Mouse (Mus musculus): Measurements from ENCODE around the gene Clmn.

The Clmn gene

GRCm38 (mm10) chr12:104879577-104879989, 14.7 kb upstream of the Clmn start:
- DNase-seq (ENCODE audit: low spot score in 2 of 2): no peak

- no peak for DNase-seq (ENCODE audit: low spot score in 2 of 2)
Observed at GRCm38 (mm10) chr12:104876053-104876452, 11.2 kb upstream of the Clmn start.

GRCm38 (mm10) chr12:104871987-104872386, 7.1 kb upstream of the Clmn start:
- no peak for DNase-seq (ENCODE audit: low spot score in 2 of 2)

GRCm38 (mm10) chr12:104869737-104870136, 4.9 kb upstream of the Clmn start:
- no peak for DNase-seq (ENCODE audit: low spot score in 2 of 2)

- DNase-seq (ENCODE audit: low spot score in 2 of 2): no peak
Observed at GRCm38 (mm10) chr12:104868430-104868829, 3.6 kb upstream of the Clmn start.

- no peak for DNase-seq (ENCODE audit: low spot score in 2 of 2)
Observed at GRCm38 (mm10) chr12:104867851-104868250, 3.0 kb upstream of the Clmn start.

- DNase-seq (ENCODE audit: low spot score in 2 of 2): no peak
Observed at GRCm38 (mm10) chr12:104865166-104865535, 275 bp upstream of the Clmn start.

GRCm38 (mm10) chr12:104863653-104864052, 1.2 kb downstream of the Clmn start:
- no peak for DNase-seq (ENCODE audit: low spot score in 2 of 2)

- DNase-seq (ENCODE audit: low spot score in 2 of 2): peak in 1 of 2 experiments; percentile 42
Observed at GRCm38 (mm10) chr12:104859140-104859539, 5.7 kb downstream of the Clmn start.

- DNase-seq (ENCODE audit: low spot score in 2 of 2): no peak
Observed at GRCm38 (mm10) chr12:104858732-104859131, 6.1 kb downstream of the Clmn start.

GRCm38 (mm10) chr12:104857614-104858013, 7.3 kb downstream of the Clmn start:
- no peak for DNase-seq (ENCODE audit: low spot score in 2 of 2)

GRCm38 (mm10) chr12:104856540-104856939, 8.3 kb downstream of the Clmn start:
- no peak for DNase-seq (ENCODE audit: low spot score in 2 of 2)

- DNase-seq (ENCODE audit: low spot score in 2 of 2): no peak
Observed at GRCm38 (mm10) chr12:104855548-104855947, 9.3 kb downstream of the Clmn start.

GRCm38 (mm10) chr12:104854826-104855225, 10.1 kb downstream of the Clmn start:
- DNase-seq (ENCODE audit: low spot score in 2 of 2): no peak

- DNase-seq (ENCODE audit: low spot score in 2 of 2): no peak
Observed at GRCm38 (mm10) chr12:104853374-104853773, 11.5 kb downstream of the Clmn start.

GRCm38 (mm10) chr12:104851711-104852508, 13.0 kb downstream of the Clmn start:
- no peak for DNase-seq (ENCODE audit: low spot score in 2 of 2)

- no peak for DNase-seq (ENCODE audit: low spot score in 2 of 2)
Observed at GRCm38 (mm10) chr12:104850119-104850518, 14.8 kb downstream of the Clmn start.

- DNase-seq (ENCODE audit: low spot score in 2 of 2): no peak
Observed at GRCm38 (mm10) chr12:104848667-104849066, 16.2 kb downstream of the Clmn start.

- no peak for DNase-seq (ENCODE audit: low spot score in 2 of 2)
Observed at GRCm38 (mm10) chr12:104847227-104847626, 17.6 kb downstream of the Clmn start.

GRCm38 (mm10) chr12:104845707-104846106, 19.2 kb downstream of the Clmn start:
- DNase-seq (ENCODE audit: low spot score in 2 of 2): no peak

GRCm38 (mm10) chr12:104844989-104845388, 19.9 kb downstream of the Clmn start:
- DNase-seq (ENCODE audit: low spot score in 2 of 2): no peak

- no peak for DNase-seq (ENCODE audit: low spot score in 2 of 2)
Observed at GRCm38 (mm10) chr12:104844279-104844678, 20.6 kb downstream of the Clmn start.

- no peak for DNase-seq (ENCODE audit: low spot score in 2 of 2)
Observed at GRCm38 (mm10) chr12:104841256-104841655, 23.6 kb downstream of the Clmn start.

- DNase-seq (ENCODE audit: low spot score in 2 of 2): peak in 1 of 2 experiments; percentile 37
Observed at GRCm38 (mm10) chr12:104838987-104839386, 25.9 kb downstream of the Clmn start.
